Mouse (Mus musculus) MEL (cell line): ENCODE data around the gene Rnf19b. TPM values are rescaled to one million over a fixed set of nuclear protein-coding genes. Genes with fewer than 3 reads are reported as not detected.

Experiments
- DNase-seq: peaks from one replicate; pipeline ENCODE4 v3.0.0; 2011; ENCODE audit warnings: low read depth, low spot score
- H3K27ac ChIP-seq: 2 replicates; pipeline ENCODE4 v1.5.1; 2012; ENCODE audit warnings: low read depth, mild to moderate bottlenecking, control low read depth, low read length, moderate library complexity; ENCODE audit not compliant: control insufficient read depth
- H3K27me3 ChIP-seq, 2 experiments: fragments of 150-350 bp in 1 of 2; sonication (generic) in 1 of 2; 2 replicates each; pipeline ENCODE4 v1.6.1; 2012; ENCODE audit warnings: low read length in 2 of 2, mild to moderate bottlenecking in 2 of 2, improper control_type of control experiment in 1 of 2, moderate library complexity in 1 of 2; ENCODE audit not compliant: insufficient read depth in 2 of 2, control insufficient read depth in 1 of 2
- H3K36me3 ChIP-seq, 2 experiments: 2 replicates each; pipeline ENCODE4 v1.6.1; 2012 to 2014; ENCODE audit warnings: low read length in 2 of 2, improper control_type of control experiment in 1 of 2, inconsistent platforms in 1 of 2, mild to moderate bottlenecking in 1 of 2; ENCODE audit not compliant: insufficient read depth in 2 of 2, control insufficient read depth in 1 of 2
- H3K4me1 ChIP-seq, 2 experiments: fragments of 150-350 bp in 1 of 2; sonication (generic) in 1 of 2; 2 replicates each; pipeline ENCODE4 v1.6.1; 2012; ENCODE audit warnings: low read length in 2 of 2, improper control_type of control experiment in 1 of 2, mild to moderate bottlenecking in 1 of 2; ENCODE audit not compliant: insufficient read depth in 2 of 2, control insufficient read depth in 1 of 2
- H3K4me3 ChIP-seq, 2 experiments: fragments of 150-350 bp in 1 of 2; sonication (generic) in 1 of 2; 2 replicates each; pipeline ENCODE4 v1.5.1; 2012; ENCODE audit warnings: low read depth in 2 of 2, low read length in 2 of 2, mild to moderate bottlenecking in 2 of 2, moderate library complexity in 2 of 2, control low read depth in 1 of 2, improper control_type of control experiment in 1 of 2; ENCODE audit not compliant: control insufficient read depth in 1 of 2, insufficient read depth in 1 of 2
- H3K79me2 ChIP-seq: 2 replicates; pipeline ENCODE4 v1.6.1; 2012; ENCODE audit warnings: mild to moderate bottlenecking, low read length, moderate library complexity; ENCODE audit not compliant: control insufficient read depth, poor library complexity, insufficient read depth
- H3K9ac ChIP-seq: 2 replicates; pipeline ENCODE4 v1.6.1; 2012; ENCODE audit warnings: low read depth, mild to moderate bottlenecking, control low read depth, low read length, moderate library complexity; ENCODE audit not compliant: control insufficient read depth, poor library complexity, severe bottlenecking
- H3K9me3 ChIP-seq: fragments of 150-350 bp; sonication (generic); replicated peaks from 2 replicates; pipeline ENCODE4 v1.6.1; 2012; ENCODE audit warnings: mild to moderate bottlenecking, low read length, improper control_type of control experiment, moderate library complexity; ENCODE audit not compliant: insufficient read depth
- BHLHE40 ChIP-seq: IDR thresholded peaks from 2 replicates; pipeline ENCODE4 v1.6.1; 2012; ENCODE audit warnings: low read depth, mild to moderate bottlenecking, inconsistent platforms, low read length, improper control_type of control experiment, borderline replicate concordance
- CHD1 ChIP-seq: IDR thresholded peaks from 2 replicates; pipeline ENCODE4 v1.6.1; 2012; ENCODE audit warnings: low read depth, mild to moderate bottlenecking, inconsistent platforms, low read length, improper control_type of control experiment
- CHD2 ChIP-seq: IDR thresholded peaks from 2 replicates; pipeline ENCODE4 v1.6.1; 2011; ENCODE audit warnings: low read length, improper control_type of control experiment
- CTCF ChIP-seq, 3 experiments: IDR thresholded peaks in 2 of 3; conservative IDR thresholded peaks in 1 of 3; 2 replicates each; pipeline ENCODE4 v1.5.1; 2011 to 2012; ENCODE audit warnings: low read length in 3 of 3, low read depth in 2 of 3, mild to moderate bottlenecking in 2 of 3, improper control_type of control experiment in 1 of 3, inconsistent platforms in 1 of 3, mixed read lengths in 1 of 3, moderate library complexity in 1 of 3; ENCODE audit not compliant: control insufficient read depth in 1 of 3, insufficient read depth in 1 of 3, poor library complexity in 1 of 3, severe bottlenecking in 1 of 3
- ELF1 ChIP-seq: IDR thresholded peaks from 2 replicates; pipeline ENCODE4 v1.6.1; 2014; ENCODE audit warnings: low read depth, mild to moderate bottlenecking, inconsistent platforms, low read length, improper control_type of control experiment, moderate library complexity
- ETS1 ChIP-seq: IDR thresholded peaks from 2 replicates; pipeline ENCODE4 v1.6.1; 2012; ENCODE audit warnings: low read depth, mild to moderate bottlenecking, inconsistent platforms, low read length, improper control_type of control experiment, moderate library complexity
- GABPA ChIP-seq: IDR thresholded peaks from 2 replicates; pipeline ENCODE4 v1.6.1; 2012; ENCODE audit warnings: low read depth, mild to moderate bottlenecking, inconsistent platforms, low read length, improper control_type of control experiment, moderate library complexity
- GATA1 ChIP-seq: IDR thresholded peaks from 2 replicates; pipeline ENCODE4 v1.6.1; 2011; ENCODE audit warnings: low read depth, low read length, improper control_type of control experiment
- HCFC1 ChIP-seq: IDR thresholded peaks from 2 replicates; pipeline ENCODE4 v1.6.1; 2012; ENCODE audit warnings: low read depth, mild to moderate bottlenecking, inconsistent platforms, low read length, improper control_type of control experiment, moderate library complexity
- JUND ChIP-seq: IDR thresholded peaks from 2 replicates; pipeline ENCODE4 v1.6.1; 2011; ENCODE audit warnings: low read depth, mild to moderate bottlenecking, improper control_type of control experiment, low read length
- KAT2A ChIP-seq: conservative IDR thresholded peaks from 2 replicates; pipeline ENCODE4 v1.6.1; 2012; ENCODE audit warnings: low read depth, low read length, improper control_type of control experiment, inconsistent platforms
- MAFK ChIP-seq: IDR thresholded peaks from 2 replicates; pipeline ENCODE4 v1.6.1; 2011; ENCODE audit warnings: low read depth, mild to moderate bottlenecking, low read length, improper control_type of control experiment, borderline replicate concordance
- MAX ChIP-seq: IDR thresholded peaks from 2 replicates; pipeline ENCODE4 v1.6.1; 2011; ENCODE audit warnings: low read length, improper control_type of control experiment
- MAZ ChIP-seq: IDR thresholded peaks from 2 replicates; pipeline ENCODE4 v1.6.1; 2012; ENCODE audit warnings: low read depth, mild to moderate bottlenecking, inconsistent platforms, low read length, improper control_type of control experiment
- MEF2A ChIP-seq: IDR thresholded peaks from 2 replicates; pipeline ENCODE4 v1.6.1; 2014; ENCODE audit warnings: low read depth, mild to moderate bottlenecking, inconsistent platforms, low read length, improper control_type of control experiment; ENCODE audit not compliant: poor library complexity, insufficient replicate concordance, severe bottlenecking; ENCODE audit errors: extremely low read depth
- MXI1 ChIP-seq: IDR thresholded peaks from 2 replicates; pipeline ENCODE4 v1.6.1; 2011; ENCODE audit warnings: mild to moderate bottlenecking, low read depth, low read length, improper control_type of control experiment
- NELFE ChIP-seq: IDR thresholded peaks from 2 replicates; pipeline ENCODE4 v1.6.1; 2011; ENCODE audit warnings: low read depth, low read length, improper control_type of control experiment
- NRF1 ChIP-seq: IDR thresholded peaks from 2 replicates; pipeline ENCODE4 v1.6.1; 2014; ENCODE audit warnings: low read depth, mild to moderate bottlenecking, inconsistent platforms, low read length, improper control_type of control experiment, moderate library complexity; ENCODE audit not compliant: poor library complexity, insufficient read depth, severe bottlenecking
- POLR2A ChIP-seq, 2 experiments: IDR thresholded peaks; 2 replicates each; pipeline ENCODE4 v1.6.1; 2011 to 2012; ENCODE audit warnings: low read length in 2 of 2, mild to moderate bottlenecking in 2 of 2, control low read depth in 1 of 2, improper control_type of control experiment in 1 of 2, low read depth in 1 of 2, moderate library complexity in 1 of 2; ENCODE audit not compliant: control insufficient read depth in 1 of 2, insufficient read depth in 1 of 2, poor library complexity in 1 of 2
- POLR2AphosphoS2 ChIP-seq: IDR thresholded peaks from 2 replicates; pipeline ENCODE4 v1.6.1; 2011; ENCODE audit warnings: low read length, improper control_type of control experiment
- POLR2AphosphoS5 ChIP-seq: IDR thresholded peaks from 2 replicates; pipeline ENCODE4 v1.6.1; 2012; ENCODE audit warnings: low read depth, borderline replicate concordance, mild to moderate bottlenecking, inconsistent platforms, low read length, moderate library complexity, mixed read lengths
- RAD21 ChIP-seq: IDR thresholded peaks from 2 replicates; pipeline ENCODE4 v1.6.1; 2011; ENCODE audit warnings: mild to moderate bottlenecking, low read depth, low read length, improper control_type of control experiment
- RCOR1 ChIP-seq: IDR thresholded peaks from 2 replicates; pipeline ENCODE4 v1.6.1; 2012; ENCODE audit warnings: low read depth, mild to moderate bottlenecking, inconsistent platforms, low read length, improper control_type of control experiment
- SIN3A ChIP-seq: IDR thresholded peaks from 2 replicates; pipeline ENCODE4 v1.6.1; 2012; ENCODE audit warnings: low read length, improper control_type of control experiment, inconsistent platforms
- TAL1 ChIP-seq: IDR thresholded peaks from 2 replicates; pipeline ENCODE4 v1.6.1; 2012; ENCODE audit warnings: mild to moderate bottlenecking, inconsistent platforms, low read length, moderate library complexity, mixed read lengths
- TBP ChIP-seq: IDR thresholded peaks from 2 replicates; pipeline ENCODE4 v1.8.0; 2011; ENCODE audit warnings: low read depth, low read length, improper control_type of control experiment
- TCF12 ChIP-seq: IDR thresholded peaks from 2 replicates; pipeline ENCODE4 v1.6.1; 2014; ENCODE audit warnings: low read depth, mild to moderate bottlenecking, inconsistent platforms, low read length, improper control_type of control experiment, moderate library complexity
- USF1 ChIP-seq: IDR thresholded peaks from 2 replicates; pipeline ENCODE4 v1.6.1; 2014; ENCODE audit warnings: low read depth, mild to moderate bottlenecking, inconsistent platforms, low read length, improper control_type of control experiment, moderate library complexity
- USF2 ChIP-seq, 2 experiments: IDR thresholded peaks; 2 replicates each; pipeline ENCODE4 v1.6.1; 2011 to 2012; ENCODE audit warnings: improper control_type of control experiment in 2 of 2, low read length in 2 of 2, borderline replicate concordance in 1 of 2, inconsistent platforms in 1 of 2, low read depth in 1 of 2, mild to moderate bottlenecking in 1 of 2; ENCODE audit not compliant: insufficient read depth in 1 of 2
- ZKSCAN1 ChIP-seq: IDR thresholded peaks from 2 replicates; pipeline ENCODE4 v1.6.1; 2012; ENCODE audit warnings: low read depth, mild to moderate bottlenecking, inconsistent platforms, low read length, improper control_type of control experiment, moderate library complexity
- ZMIZ1 ChIP-seq: IDR thresholded peaks from 2 replicates; pipeline ENCODE4 v1.6.1; 2012; ENCODE audit warnings: low read depth, mild to moderate bottlenecking, inconsistent platforms, low read length, improper control_type of control experiment, moderate library complexity
- polyA plus RNA-seq, 2 experiments: library from polyadenylated mRNA; stranded (reverse) in 1 of 2; unstranded in 1 of 2; fragments of >175 nt in 1 of 2; fragments of >200 nt in 1 of 2; gene quantifications; 2 replicates each; pipeline versions ENCODE4 v1.2.1 to v1.2.4; 2012; ENCODE audit warnings: low replicate concordance in 2 of 2, low read depth in 1 of 2; ENCODE audit not compliant: insufficient read length in 2 of 2, insufficient read depth in 1 of 2, missing spikeins in 1 of 2
- total RNA-seq: library from RNA; depleted of rRNA; stranded (reverse); fragments of 300-350 nt; gene quantifications from 2 replicates; pipeline ENCODE4 v1.2.3, GENCODE M21; 2012

The Rnf19b gene
- total and polyA plus RNA-seq, 3 experiments = 26.3 to 30.0 TPM; not detected in 1

DNA sequence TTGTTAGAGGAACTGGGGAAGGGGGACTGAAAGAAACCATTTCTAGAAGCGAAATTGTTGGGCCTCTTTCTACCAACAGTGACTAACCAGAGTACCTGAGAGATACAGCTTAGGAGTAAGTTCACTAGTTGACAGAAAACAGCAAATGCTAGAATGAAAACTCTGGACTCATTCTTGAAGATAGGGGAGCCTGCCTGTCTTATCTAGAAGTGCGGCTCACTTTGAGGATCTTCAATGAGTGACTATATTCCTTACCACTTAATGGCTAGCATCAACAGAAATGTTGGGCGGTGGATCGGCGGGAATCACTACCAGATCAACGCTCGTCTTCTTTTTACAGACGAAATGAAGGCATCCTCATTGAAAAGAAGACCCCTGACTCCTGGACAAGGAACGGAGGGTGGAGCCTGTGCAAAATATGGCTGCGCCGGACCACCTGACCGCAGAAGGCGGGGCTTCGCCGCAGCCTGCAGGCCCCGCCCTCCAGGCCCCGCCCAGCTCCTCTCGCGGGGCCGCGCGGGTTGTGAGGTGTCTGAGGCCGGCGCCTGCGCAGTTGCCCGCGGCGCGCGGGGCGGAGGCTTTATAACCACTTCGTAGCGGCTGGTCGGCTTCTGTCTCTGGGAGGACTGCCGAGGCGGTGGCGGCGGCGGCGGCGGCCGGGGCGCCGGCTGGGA is 401 bp upstream of the Rnf19b start:
- TF ChIP-seq MAX = peak; percentile 52; the same call in 1 of the 2 replicates
- TF ChIP-seq HCFC1 = peak; percentile 58
- no peak for TF ChIP-seq GABPA
- no peak for TF ChIP-seq TAL1
- TF ChIP-seq ELF1 = 0 out of 2 replicates have a peak, but pooled peaks have one; percentile 31
- no peak for TF ChIP-seq CTCF (IDR thresholded peaks at IDR 0.05 in 2 of 3, conservative IDR thresholded peaks at IDR 0.05 in 1 of 3; ENCODE audit: control insufficient read depth in 1 of 3, insufficient read depth in 1 of 3, low read depth in 2 of 3, low read length in 3 of 3, poor library complexity in 1 of 3, severe bottlenecking in 1 of 3)
- peak; percentile 64 for TF ChIP-seq TCF12
- TF ChIP-seq MEF2A = no peak
- peak; percentile 92 for TF ChIP-seq NRF1
- 0 out of 2 replicates have a peak, but pooled peaks have one; percentile 9 for TF ChIP-seq CHD2
- TF ChIP-seq POLR2AphosphoS2 = peak; percentile 71
- TF ChIP-seq RAD21 = no peak
- TF ChIP-seq ZKSCAN1 = no peak
- no peak for TF ChIP-seq MAFK
- TF ChIP-seq CHD1 = no peak
- peak; percentile 91 for TF ChIP-seq USF1
- peak; percentile 90 for TF ChIP-seq TBP
- TF ChIP-seq MXI1 = peak; percentile 37
- peak; percentile 96 for TF ChIP-seq ZMIZ1
- no peak for TF ChIP-seq JUND
- peak; percentile 94 to 97 for TF ChIP-seq POLR2A (IDR thresholded peaks at IDR 0.05; ENCODE audit: control insufficient read depth in 1 of 2, insufficient read depth in 1 of 2, low read depth in 1 of 2, low read length in 2 of 2, poor library complexity in 1 of 2)
- no peak for TF ChIP-seq BHLHE40
- TF ChIP-seq KAT2A = no peak
- TF ChIP-seq SIN3A = peak; percentile 71
- TF ChIP-seq ETS1 = 0 out of 2 replicates have a peak, but pooled peaks have one; percentile 9
- peak; percentile 77 for TF ChIP-seq GATA1
- peak in 1 of 2 experiments; percentile 36; a peak in 1 of 4 replicates for TF ChIP-seq USF2 (IDR thresholded peaks at IDR 0.05; ENCODE audit: borderline replicate concordance in 1 of 2, insufficient read depth in 1 of 2, low read depth in 1 of 2, low read length in 2 of 2)
- TF ChIP-seq NELFE = peak; percentile 95
- no peak for TF ChIP-seq POLR2AphosphoS5
- peak; percentile 62; the same call in 1 of the 2 replicates for TF ChIP-seq MAZ
- peak; percentile 17; the same call in 1 of the 2 replicates for TF ChIP-seq RCOR1
- Histone ChIP-seq H3K4me3 (peak overlapping the region; percentile 79 to 88), H3K9ac (peak overlapping the region; percentile 86), H3K79me2 (peaks cover 28% of the 10 kb centered on the region), H3K9me3 (no peaks in the 10 kb centered on the region), H3K27me3 (no peaks in the 10 kb centered on the region), H3K36me3 (peaks cover 0 to 31% of the 10 kb centered on the region in 2 experiments; a peak in 2 of 4 replicates), H3K27ac (peak overlapping the region; percentile 82), H3K4me1 (peaks cover 16 to 18% of the 10 kb centered on the region in 2 experiments)
- DNase-seq = peak; percentile 96
